Mouse (Mus musculus) brain, embryonic 14.5 days (tissue): ENCODE measurements at regions not wholly inside any gene's neighbourhood (a gene's known extent, or its start where the extent isn't known, plus 50 kb on each side); places are given as distances from the start of the nearest gene placed in this dataset.

Source experiments
- CTCF ChIP-seq: fragments of 200-500 bp; IDR thresholded peaks from 2 replicates; pipeline ENCODE4 v1.5.1; 2012; ENCODE audit warnings: inconsistent platforms, mild to moderate bottlenecking, moderate library complexity, borderline replicate concordance; ENCODE audit not compliant: insufficient read depth, insufficient read length; ENCODE audit errors: extremely low read depth
- POLR2A ChIP-seq: fragments of 200-500 bp; IDR thresholded peaks from 2 replicates; pipeline ENCODE4 v1.6.1; 2012; ENCODE audit warnings: mild to moderate bottlenecking, inconsistent platforms, borderline replicate concordance; ENCODE audit not compliant: poor library complexity, insufficient read depth, insufficient read length, severe bottlenecking; ENCODE audit errors: extremely low read depth

- TF ChIP-seq CTCF (no peak), POLR2A (no peak)
These were observed 353.3 kb downstream of the Ajap1 start for GRCm38 (mm10) chr4:153129345-153129744.
